Mouse (Mus musculus) ovary, postnatal 36 days (tissue): ENCODE data around the gene Gm13271.
"Not testable (repeated sequence)": the region's sequence is repeated elsewhere in the genome, so short reads cannot be mapped to it uniquely, and the experiment has no call there.

Source experiments
- DNase-seq: peaks from one replicate; pipeline ENCODE4 v3.0.0; 2022; ENCODE audit warnings: low spot score, mixed read lengths

Gm13271 gene

DNA sequence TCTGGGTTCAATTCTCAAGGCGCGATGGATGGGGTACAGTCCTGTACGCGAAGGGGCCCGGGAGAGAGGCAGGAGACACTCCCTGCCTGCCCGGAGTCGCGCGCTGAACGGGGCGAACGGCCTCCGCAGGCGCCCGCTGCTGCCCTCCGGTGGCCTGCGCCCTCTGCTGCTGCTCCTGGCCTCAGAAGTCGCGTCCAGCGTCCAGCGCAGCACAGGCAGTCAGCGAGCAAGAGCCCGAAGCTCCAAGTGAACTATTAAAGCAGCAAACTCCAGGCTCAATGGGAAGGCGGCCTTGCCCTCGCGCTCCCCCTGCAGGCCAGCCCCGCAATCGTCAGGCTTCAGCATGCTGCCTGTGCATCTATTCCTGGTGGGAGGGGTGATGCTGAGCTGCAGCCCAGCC is 5.8 kb downstream of the Gm13271 start:
- peak; percentile 83 for DNase-seq

DNA sequence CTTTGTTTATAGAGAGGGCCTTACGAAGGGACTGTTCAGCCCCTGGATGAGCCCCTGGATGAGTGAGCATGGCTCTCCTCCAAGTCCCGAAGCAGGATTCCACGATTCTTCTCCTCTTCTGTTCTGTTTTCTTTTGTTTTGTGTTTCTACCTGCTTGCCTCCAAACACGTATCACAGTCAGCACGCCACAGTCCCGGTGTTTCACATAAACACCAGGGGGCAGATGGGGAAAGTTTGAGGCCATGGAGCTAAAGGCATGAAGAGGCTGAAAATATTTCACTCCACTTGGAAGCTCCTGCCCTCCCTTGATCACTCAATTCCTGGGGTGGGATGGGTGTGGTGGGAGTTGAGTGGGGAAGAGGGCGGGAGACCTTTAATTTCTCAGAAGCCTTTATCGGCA is 7.1 kb downstream of the Gm13271 start:
- peak; percentile 61 for DNase-seq

DNA sequence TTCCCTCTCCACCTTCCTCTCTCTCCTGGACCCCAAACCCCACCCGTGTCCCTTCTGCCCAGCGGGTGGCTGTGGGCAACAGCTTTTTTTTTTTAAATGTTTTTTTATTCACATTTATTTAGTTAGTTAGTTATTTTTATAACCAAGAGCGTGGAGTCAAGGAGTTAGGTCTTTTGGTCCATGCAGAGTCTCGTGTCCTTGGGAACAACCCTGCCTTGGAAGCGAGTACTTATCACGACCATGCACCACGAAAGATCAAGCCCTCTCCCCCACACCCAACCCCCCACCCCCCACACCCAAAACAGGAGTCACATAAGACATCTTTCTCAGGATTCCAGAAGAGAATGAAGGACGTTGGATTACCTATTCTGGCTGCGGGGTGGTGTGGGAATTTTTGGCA is 7.7 kb downstream of the Gm13271 start:
- not testable (repeated sequence) for DNase-seq

DNA sequence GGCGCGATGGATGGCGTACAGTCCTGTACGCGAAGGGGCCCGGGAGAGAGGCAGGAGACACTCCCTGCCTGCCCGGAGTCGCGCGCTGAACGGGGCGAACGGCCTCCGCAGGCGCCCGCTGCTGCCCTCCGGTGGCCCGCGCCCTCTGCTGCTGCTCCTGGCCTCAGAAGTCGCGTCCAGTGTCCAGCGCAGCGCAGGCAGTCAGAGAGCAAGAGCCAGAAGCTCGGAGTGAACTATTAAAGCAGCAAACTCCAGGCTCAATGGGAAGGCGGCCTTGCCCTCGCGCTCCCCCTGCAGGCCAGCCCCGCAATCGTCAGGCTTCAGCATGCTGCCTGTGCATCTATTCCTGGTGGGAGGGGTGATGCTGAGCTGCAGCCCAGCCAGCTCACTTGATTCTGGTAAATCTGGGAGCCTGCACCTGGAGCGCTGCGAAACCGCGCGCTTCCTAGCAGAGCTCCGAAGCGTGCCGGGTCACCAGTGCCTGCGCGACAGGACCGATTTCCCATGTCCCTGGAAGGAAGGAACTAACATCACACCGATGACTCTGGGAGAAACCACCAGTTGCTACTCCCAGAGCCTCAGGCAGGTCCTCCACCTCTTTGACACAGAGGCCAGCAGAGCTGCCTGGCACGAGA is 8.8 kb downstream of the Gm13271 start:
- peak; percentile 60 for DNase-seq

DNA sequence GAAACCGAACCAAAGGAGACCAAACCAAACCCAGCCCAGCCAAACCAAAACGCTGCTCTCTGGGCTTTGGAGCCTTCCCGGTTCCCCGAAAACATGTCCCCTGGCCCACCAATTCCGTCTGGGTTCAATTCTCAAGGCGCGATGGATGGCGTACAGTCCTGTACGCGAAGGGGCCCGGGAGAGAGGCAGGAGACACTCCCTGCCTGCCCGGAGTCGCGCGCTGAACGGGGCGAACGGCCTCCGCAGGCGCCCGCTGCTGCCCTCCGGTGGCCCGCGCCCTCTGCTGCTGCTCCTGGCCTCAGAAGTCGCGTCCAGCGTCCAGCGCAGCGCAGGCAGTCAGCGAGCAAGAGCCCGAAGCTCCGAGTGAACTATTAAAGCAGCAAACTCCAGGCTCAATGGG is 18.9 kb downstream of the Gm13271 start, which contains the start of gene Gm13290:
Gene Gm13290, plus strand, starts transcription at position 301 of the 400 bp plus-strand sequence.
- DNase-seq, result not testable (repeated sequence)

DNA sequence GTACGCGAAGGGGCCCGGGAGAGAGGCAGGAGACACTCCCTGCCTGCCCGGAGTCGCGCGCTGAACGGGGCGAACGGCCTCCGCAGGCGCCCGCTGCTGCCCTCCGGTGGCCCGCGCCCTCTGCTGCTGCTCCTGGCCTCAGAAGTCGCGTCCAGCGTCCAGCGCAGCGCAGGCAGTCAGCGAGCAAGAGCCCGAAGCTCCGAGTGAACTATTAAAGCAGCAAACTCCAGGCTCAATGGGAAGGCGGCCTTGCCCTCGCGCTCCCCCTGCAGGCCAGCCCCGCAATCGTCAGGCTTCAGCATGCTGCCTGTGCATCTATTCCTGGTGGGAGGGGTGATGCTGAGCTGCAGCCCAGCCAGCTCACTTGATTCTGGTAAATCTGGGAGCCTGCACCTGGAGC is 22.0 kb downstream of the Gm13271 start, which contains the start of gene Gm13289:
Gene Gm13289, plus strand, starts transcription at position 301 of the 400 bp plus-strand sequence.
- DNase-seq, result not testable (repeated sequence)

DNA sequence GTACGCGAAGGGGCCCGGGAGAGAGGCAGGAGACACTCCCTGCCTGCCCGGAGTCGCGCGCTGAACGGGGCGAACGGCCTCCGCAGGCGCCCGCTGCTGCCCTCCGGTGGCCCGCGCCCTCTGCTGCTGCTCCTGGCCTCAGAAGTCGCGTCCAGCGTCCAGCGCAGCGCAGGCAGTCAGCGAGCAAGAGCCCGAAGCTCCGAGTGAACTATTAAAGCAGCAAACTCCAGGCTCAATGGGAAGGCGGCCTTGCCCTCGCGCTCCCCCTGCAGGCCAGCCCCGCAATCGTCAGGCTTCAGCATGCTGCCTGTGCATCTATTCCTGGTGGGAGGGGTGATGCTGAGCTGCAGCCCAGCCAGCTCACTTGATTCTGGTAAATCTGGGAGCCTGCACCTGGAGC is 24.9 kb downstream of the Gm13271 start, which contains the start of gene Gm13272:
Gene Gm13272, plus strand, starts transcription at position 301 of the 400 bp plus-strand sequence.
- DNase-seq, result not testable (repeated sequence)

DNA sequence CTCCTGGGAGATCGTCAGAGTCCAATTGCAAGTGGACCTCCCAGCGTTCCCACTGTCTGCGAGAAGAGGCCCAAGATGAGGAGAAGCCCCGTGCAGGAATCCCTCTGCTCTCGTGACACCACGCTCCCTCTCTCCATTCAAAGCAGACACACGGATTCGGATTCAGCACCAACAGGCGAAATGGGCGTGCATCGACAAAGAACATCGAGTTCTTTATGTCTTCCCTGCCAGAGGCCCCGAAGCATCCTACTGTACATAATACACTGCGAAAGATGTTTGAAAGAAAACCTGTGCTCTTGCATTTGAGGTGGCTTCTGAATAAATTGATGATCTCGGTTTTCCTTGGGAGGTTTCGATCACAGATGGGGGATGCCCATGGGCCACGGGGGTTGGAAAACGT is 25.7 kb downstream of the Gm13271 start:
- DNase-seq, result not testable (repeated sequence)

DNA sequence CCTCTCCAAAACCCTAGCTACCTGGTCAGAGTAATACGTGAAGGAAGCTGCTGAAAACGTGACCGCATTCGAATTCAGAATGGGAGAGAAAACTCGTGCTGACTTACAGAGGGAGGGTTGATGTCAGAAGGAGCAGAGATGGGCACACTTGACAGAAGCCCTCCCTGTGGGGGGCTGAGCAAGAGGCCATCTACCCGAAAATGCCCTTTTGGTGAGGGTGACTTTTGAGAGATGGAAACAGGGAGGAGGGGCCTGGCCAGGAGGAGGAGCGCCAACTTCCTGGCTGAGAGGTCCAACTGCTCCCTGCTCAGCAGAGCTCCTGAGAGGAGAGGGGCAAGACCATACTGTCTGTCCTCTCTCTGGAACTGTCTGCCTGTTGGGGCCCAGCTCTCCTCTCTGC is 27.2 kb downstream of the Gm13271 start, which contains the start of gene Ifnz:
Gene Ifnz, plus strand, starts transcription at position 301 of the 400 bp plus-strand sequence.
- not testable (repeated sequence) for DNase-seq

DNA sequence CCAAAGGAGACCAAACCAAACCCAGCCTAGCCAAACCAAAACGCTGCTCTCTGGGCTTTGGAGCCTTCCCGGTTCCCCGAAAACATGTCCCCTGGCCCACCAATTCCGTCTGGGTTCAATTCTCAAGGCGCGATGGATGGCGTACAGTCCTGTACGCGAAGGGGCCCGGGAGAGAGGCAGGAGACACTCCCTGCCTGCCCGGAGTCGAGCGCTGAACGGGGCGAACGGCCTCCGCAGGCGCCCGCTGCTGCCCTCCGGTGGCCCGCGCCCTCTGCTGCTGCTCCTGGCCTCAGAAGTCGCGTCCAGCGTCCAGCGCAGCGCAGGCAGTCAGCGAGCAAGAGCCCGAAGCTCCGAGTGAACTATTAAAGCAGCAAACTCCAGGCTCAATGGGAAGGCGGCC is 27.7 kb downstream of the Gm13271 start:
- peak; percentile 31 for DNase-seq

DNA sequence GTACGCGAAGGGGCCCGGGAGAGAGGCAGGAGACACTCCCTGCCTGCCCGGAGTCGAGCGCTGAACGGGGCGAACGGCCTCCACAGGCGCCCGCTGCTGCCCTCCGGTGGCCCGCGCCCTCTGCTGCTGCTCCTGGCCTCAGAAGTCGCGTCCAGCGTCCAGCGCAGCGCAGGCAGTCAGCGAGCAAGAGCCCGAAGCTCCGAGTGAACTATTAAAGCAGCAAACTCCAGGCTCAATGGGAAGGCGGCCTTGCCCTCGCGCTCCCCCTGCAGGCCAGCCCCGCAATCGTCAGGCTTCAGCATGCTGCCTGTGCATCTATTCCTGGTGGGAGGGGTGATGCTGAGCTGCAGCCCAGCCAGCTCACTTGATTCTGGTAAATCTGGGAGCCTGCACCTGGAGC is 30.7 kb downstream of the Gm13271 start, which contains the start of gene Gm13276:
Gene Gm13276, plus strand, starts transcription at position 301 of the 400 bp plus-strand sequence.
- DNase-seq, result not testable (repeated sequence)

DNA sequence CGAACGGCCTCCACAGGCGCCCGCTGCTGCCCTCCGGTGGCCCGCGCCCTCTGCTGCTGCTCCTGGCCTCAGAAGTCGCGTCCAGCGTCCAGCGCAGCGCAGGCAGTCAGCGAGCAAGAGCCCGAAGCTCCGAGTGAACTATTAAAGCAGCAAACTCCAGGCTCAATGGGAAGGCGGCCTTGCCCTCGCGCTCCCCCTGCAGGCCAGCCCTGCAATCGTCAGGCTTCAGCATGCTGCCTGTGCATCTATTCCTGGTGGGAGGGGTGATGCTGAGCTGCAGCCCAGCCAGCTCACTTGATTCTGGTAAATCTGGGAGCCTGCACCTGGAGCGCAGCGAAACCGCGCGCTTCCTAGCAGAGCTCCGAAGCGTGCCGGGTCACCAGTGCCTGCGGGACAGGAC is 33.7 kb downstream of the Gm13271 start, which contains the start of gene Gm13277:
Gene Gm13277, plus strand, starts transcription at position 231 of the 400 bp plus-strand sequence.
- peak; percentile 62 for DNase-seq

DNA sequence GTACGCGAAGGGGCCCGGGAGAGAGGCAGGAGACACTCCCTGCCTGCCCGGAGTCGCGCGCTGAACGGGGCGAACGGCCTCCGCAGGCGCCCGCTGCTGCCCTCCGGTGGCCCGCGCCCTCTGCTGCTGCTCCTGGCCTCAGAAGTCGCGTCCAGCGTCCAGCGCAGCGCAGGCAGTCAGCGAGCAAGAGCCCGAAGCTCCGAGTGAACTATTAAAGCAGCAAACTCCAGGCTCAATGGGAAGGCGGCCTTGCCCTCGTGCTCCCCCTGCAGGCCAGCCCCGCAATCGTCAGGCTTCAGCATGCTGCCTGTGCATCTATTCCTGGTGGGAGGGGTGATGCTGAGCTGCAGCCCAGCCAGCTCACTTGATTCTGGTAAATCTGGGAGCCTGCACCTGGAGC is 36.6 kb downstream of the Gm13271 start, which contains the start of gene Gm13278:
Gene Gm13278, plus strand, starts transcription at position 301 of the 400 bp plus-strand sequence.
- not testable (repeated sequence) for DNase-seq

DNA sequence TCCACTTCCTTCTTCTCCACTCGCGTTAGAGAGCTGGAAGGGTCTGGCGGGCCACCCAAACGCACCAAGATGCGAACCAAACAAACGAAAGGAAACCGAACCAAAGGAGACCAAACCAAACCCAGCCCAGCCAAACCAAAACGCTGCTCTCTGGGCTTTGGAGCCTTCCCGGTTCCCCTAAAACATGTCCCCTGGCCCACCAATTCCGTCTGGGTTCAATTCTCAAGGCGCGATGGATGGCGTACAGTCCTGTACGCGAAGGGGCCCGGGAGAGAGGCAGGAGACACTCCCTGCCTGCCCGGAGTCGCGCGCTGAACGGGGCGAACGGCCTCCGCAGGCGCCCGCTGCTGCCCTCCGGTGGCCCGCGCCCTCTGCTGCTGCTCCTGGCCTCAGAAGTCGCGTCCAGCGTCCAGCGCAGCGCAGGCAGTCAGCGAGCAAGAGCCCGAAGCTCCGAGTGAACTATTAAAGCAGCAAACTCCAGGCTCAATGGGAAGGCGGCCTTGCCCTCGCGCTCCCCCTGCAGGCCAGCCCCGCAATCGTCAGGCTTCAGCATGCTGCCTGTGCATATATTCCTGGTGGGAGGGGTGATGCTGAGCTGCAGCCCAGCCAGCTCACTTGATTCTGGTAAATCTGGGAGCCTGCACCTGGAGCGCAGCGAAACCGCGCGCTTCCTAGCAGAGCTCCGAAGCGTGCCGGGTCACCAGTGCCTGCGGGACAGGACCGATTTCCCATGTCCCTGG is 39.4 kb downstream of the Gm13271 start, which contains the start of gene Gm13275:
Gene Gm13275, plus strand, starts transcription at position 552 of the 740 bp plus-strand sequence.
- DNase-seq, result peak; percentile 71

DNA sequence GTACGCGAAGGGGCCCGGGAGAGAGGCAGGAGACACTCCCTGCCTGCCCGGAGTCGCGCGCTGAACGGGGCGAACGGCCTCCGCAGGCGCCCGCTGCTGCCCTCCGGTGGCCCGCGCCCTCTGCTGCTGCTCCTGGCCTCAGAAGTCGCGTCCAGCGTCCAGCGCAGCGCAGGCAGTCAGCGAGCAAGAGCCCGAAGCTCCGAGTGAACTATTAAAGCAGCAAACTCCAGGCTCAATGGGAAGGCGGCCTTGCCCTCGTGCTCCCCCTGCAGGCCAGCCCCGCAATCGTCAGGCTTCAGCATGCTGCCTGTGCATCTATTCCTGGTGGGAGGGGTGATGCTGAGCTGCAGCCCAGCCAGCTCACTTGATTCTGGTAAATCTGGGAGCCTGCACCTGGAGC is 42.4 kb downstream of the Gm13271 start, which contains the start of gene Gm13279:
Gene Gm13279, plus strand, starts transcription at position 301 of the 400 bp plus-strand sequence.
- DNase-seq, result not testable (repeated sequence)

DNA sequence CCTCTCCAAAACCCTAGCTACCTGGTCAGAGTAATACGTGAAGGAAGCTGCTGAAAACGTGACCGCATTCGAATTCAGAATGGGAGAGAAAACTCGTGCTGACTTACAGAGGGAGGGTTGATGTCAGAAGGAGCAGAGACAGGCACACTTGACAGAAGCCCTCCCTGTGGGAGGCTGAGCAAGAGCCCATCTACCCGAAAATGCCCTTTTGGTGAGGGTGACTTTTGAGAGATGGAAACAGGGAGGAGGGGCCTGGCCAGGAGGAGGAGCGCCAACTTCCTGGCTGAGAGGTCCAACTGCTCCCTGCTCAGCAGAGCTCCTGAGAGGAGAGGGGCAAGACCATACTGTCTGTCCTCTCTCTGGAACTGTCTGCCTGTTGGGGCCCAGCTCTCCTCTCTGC is 44.7 kb downstream of the Gm13271 start, which contains the start of gene Gm13285:
Gene Gm13285, plus strand, starts transcription at position 301 of the 400 bp plus-strand sequence.
- not testable (repeated sequence) for DNase-seq

DNA sequence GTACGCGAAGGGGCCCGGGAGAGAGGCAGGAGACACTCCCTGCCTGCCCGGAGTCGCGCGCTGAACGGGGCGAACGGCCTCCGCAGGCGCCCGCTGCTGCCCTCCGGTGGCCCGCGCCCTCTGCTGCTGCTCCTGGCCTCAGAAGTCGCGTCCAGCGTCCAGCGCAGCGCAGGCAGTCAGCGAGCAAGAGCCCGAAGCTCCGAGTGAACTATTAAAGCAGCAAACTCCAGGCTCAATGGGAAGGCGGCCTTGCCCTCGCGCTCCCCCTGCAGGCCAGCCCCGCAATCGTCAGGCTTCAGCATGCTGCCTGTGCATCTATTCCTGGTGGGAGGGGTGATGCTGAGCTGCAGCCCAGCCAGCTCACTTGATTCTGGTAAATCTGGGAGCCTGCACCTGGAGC is 48.3 kb downstream of the Gm13271 start, which contains the start of gene Gm13287:
Gene Gm13287, plus strand, starts transcription at position 301 of the 400 bp plus-strand sequence.
- DNase-seq, result not testable (repeated sequence)
